Mouse (Mus musculus): Measurements from ENCODE around the gene Crcp.

The Crcp gene

GRCm38 (mm10) chr5:130059413-130060328 lies 30.6 kb downstream of the Crcp start:
- DNase-seq (ENCODE audit: low read depth, low spot score), result no peak

DNA sequence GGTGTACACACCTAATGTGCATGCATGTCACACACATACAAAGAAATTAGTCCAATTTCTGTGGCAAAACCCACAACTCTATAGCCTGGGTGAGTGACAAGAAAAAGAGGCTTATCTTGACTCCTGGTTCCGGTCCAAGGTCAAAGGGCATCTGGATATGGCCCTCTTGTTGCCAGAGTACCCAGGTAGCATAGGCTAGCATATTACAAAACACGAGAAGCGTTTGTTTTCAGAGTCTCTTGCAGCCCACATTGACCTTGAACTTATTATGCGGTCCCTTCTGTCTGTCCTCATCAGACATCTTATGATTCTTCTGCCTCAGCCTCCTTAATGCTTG lies 31.2 kb downstream of the Crcp start:
- DNase-seq (ENCODE audit: low read depth, low spot score), result no peak

- DNase-seq (ENCODE audit: low read depth, low spot score), result no peak
Measured at GRCm38 (mm10) chr5:130062096-130062495, 33.0 kb downstream of the Crcp start.

DNA sequence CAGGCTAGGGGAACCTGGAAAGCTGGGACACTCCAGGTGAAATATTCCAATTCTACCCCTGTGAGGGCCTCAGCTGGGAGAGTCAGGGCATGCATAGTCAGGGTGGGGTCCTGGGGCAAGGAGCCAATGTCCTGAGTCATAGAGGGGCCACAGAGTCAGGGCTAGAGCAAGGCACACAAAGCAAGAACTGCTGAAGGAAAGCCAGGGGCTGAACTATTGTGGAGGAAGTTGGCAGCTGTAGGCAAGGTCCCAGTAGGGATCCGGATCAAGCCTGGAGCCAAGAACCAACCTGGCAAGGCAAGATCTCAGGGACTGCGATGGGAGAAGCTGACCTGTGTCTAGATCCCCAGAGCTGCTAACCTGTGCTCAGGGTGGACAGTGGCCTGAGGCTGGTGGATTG lies 34.7 kb downstream of the Crcp start:
- DNase-seq (ENCODE audit: low read depth, low spot score), result no peak

DNA sequence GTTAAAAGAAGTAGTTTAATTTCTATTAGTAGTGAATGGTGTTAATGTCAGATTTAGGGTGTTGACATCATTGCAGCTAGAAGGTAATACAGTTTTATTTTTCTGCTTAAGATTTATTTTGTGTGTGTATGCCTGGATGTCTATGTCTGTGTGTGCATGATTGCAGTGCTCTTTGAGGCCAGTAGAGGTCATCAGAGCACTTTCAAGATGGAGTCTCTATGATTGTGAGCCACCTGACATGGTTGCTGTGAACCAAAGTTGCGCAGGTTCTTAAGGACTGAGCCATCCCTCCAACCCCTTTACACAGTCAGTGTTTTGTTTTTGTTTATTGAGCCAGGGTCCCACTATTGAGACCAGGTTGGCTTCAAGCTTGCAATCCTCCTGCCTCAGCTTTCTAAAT lies 36.5 kb downstream of the Crcp start:
- DNase-seq (ENCODE audit: low read depth, low spot score), result peak; percentile 50

DNA sequence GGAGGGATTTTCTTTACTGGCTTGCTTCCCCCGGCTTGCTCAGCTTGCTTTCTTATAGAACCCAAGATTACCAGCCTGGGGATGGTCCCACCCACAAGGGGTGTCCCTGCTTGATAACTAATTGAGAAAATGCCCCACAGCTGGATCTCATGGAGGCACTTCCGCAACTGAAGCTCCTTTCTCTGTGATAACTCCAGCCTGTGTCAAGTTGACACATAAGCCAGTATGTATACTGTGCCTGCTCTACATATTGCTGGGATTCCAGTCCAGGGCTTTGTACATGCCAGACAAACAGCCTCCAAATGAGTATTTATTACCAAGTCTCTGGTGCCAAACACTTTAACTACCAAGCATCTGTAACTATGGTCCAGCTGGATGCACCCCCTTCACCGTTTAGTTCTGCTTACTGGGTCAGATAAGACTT lies 38.8 kb downstream of the Crcp start:
- DNase-seq (ENCODE audit: low read depth, low spot score), result no peak

GRCm38 (mm10) chr5:130073026-130073425 lies 43.9 kb downstream of the Crcp start, which contains the start of gene Tpst1:
TSS of gene Tpst1 (plus strand) at chr5:130073326.
- DNase-seq (ENCODE audit: low read depth, low spot score), result no peak

DNA sequence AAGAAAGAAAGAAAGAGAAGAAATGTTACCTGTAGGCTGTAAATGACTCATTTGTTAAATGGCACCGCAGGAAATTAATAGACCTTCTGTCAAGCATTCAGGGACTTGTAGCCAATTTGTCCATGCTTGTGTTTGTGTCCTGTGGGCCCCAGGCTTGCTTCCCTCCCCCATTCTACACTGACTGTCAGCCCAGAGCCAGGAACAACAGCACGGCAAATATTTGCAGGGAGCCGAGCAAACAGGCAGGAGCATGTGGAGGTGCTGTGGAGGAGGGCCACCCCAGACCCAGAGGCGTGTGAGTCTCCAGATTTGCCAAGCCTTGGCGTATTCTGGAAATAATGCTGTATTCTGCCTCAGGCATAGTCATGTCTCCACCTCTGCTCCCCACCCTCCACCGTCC lies 45.4 kb downstream of the Crcp start:
- DNase-seq (ENCODE audit: low read depth, low spot score), result no peak

DNA sequence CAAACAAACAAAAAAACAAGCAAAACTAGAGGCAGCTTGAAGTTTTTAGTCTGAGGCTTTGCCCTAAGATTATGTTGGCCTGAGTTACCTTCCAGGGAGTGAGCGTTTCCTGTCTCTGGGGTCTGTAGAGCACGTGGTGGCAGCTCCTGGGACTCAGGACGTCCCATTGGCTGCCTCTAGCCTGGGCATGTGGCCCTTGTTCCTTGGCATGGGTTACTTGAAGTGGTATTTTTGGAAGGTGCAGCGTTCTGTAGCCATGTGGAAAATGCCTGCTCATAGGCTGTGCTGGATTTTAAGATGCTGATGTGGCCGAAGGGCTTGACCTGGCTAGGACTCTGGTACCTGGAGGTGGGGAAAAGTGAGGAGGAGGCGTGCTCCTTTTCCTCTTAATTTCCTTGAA lies 47.3 kb downstream of the Crcp start:
- no peak for DNase-seq (ENCODE audit: low read depth, low spot score)

GRCm38 (mm10) chr5:130078096-130078833 lies 49.2 kb downstream of the Crcp start:
- DNase-seq (ENCODE audit: low read depth, low spot score), result no peak

DNA sequence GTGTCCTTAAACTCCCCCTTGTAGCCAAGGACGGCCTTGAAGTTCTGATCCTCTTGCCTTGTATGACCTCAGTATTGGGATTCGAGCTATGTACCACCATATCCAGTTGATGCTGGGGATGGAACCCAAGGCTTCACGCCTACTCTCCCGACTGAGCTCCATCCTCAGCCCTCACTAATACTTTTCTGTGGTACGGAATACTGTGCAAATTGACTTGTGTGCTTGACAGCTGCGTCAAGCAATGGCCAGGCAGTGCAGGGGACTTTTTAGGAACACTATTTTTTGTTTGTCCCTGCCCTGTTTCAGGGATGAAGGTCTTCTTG lies 49.7 kb downstream of the Crcp start:
- no peak for DNase-seq (ENCODE audit: low read depth, low spot score)

GRCm38 (mm10) chr5:130079202-130080050 lies 50.3 kb downstream of the Crcp start:
- DNase-seq (ENCODE audit: low read depth, low spot score), result peak; percentile 92

GRCm38 (mm10) chr5:130080051-130080681 lies 51.1 kb downstream of the Crcp start:
- peak; percentile 52 for DNase-seq (ENCODE audit: low read depth, low spot score)

GRCm38 (mm10) chr5:130081181-130081881 lies 52.2 kb downstream of the Crcp start:
- peak; percentile 49 for DNase-seq (ENCODE audit: low read depth, low spot score)

DNA sequence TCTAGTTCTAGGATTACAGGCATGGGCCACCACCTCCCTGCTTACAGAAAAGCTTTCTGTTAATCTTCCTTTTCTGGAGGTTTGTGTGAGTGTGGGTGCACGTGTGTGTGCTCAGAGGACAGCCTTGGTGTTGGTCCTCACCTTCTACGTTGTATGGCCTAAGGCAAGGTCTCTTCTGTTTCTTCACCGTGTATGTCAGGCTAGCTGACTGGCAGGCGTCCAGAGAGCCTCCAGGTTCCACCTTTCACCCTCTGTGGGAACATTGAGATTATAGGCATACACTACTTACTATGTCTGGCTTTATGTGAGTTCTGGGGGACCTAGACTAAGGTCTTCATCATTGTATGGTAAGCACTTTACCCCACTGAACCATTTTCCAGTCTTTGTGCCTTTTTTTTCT lies 53.3 kb downstream of the Crcp start:
- DNase-seq (ENCODE audit: low read depth, low spot score), result no peak

DNA sequence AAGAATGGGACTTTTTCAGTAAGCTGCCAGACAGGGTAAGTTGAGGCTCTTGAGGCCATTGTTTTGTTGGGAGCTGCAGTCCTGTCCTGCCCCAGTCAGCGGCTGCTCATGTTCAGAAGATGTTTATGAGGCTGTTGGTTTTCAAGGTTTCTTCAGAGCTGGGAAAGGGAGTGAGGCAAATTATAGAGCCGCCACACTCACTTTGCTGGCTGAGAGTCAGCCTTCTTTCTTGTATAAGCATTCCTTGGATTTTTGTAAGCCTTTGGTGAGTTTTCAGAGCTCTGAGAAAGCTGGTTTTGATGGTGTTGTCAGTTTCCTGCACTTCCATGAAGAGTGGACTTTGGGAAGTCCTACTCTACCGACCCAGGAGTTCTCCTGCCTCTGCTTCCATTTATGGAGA lies 55.2 kb downstream of the Crcp start:
- no peak for DNase-seq (ENCODE audit: low read depth, low spot score)

GRCm38 (mm10) chr5:130088008-130088407 lies 58.9 kb downstream of the Crcp start:
- no peak for DNase-seq (ENCODE audit: low read depth, low spot score)

GRCm38 (mm10) chr5:130088612-130089011 lies 59.5 kb downstream of the Crcp start:
- no peak for DNase-seq (ENCODE audit: low read depth, low spot score)

GRCm38 (mm10) chr5:130089177-130089576 lies 60.1 kb downstream of the Crcp start:
- no peak for DNase-seq (ENCODE audit: low read depth, low spot score)

DNA sequence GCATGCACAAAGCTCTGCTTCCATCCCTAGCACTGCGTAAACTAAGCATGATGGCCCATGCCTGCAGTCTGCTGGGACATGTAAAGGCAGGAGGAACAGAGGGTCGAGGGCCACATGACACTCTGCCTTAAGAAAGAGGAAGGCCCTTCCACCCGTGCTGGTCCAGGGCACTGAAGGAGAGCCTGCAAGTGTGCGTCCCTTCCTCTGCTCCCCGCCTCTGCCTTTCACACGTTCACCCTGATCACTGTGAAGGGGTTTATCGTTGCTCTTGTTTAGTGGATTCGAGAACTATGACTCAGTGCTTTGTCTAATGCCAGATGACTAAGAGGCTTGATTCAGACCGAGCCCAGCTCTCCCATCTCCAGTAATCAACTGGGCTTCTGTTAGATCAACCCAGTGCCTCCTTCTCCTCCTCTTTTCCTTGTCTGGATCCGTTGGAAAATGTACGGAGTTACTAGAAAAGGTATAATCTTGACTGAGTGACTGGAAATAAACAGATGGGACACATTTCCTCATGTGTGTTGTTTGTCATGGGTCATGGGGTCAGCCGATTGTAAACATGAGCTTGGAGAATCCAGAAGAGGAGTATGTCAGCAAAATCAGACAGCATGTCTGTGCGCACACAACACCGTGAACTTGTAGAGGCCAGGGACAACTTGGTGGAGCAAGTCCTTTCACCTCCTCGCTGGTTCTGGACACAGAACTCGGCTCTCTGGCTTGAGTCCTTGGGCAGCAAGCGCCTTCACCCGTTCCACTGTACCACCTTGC lies 60.7 kb downstream of the Crcp start:
- DNase-seq (ENCODE audit: low read depth, low spot score), result no peak
